Mouse (Mus musculus): ENCODE data around the gene Odf3l2. TPM values are rescaled to one million over a fixed set of nuclear protein-coding genes. Genes with fewer than 3 reads are reported as not detected.
A peak's percentile ranks its signal among the peaks of the same experiment; 100 is the strongest.

Odf3l2 gene
- polyA plus RNA-seq, 1 experiment from 2014 or later = 0.28 TPM

DNA sequence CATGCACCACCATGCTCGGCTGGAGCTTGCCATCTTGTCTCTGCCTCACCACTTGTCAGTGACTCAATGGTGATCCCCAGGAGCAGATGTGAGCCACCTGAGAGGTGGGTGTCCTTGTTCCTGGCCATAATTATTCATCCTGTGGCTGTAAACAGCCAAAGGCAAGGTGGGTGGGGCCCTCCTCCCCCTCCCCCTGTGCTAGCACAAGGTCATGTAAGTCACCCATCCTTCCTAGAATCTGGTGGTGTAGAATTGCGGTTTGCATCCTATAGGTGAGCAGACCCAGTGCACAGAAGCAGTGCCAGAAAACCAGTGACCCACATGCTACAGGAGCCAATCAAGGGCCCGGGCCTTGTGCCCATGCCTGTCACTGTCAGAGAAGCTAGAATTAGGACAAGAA lies 27.5 kb upstream of the Odf3l2 start:
- Histone ChIP-seq H3K27ac (ENCODE audit: low read length) (no peak overlapping the region), H3K36me3 (ENCODE audit: control insufficient read depth, insufficient read depth) (peaks cover 3% of the 10 kb centered on the region), H3K4me1 (replicated peaks; ENCODE audit: control insufficient read depth, insufficient read depth, low read length) (peaks cover 16% of the 10 kb centered on the region), H3K27me3 (replicated peaks; ENCODE audit: control insufficient read depth, insufficient read depth, low read length) (no peaks in the 10 kb centered on the region), H3K4me2 (ENCODE audit: low read length) (no peak overlapping the region), H3K9ac (replicated peaks; ENCODE audit: low read depth, low read length) (no peak overlapping the region), H3K4me3 (replicated peaks; ENCODE audit: low read length) (no peak overlapping the region), H3K9me3 (ENCODE audit: control insufficient read depth, low read length) (no peaks in the 10 kb centered on the region)
- ATAC-seq = no peak
- 93% methylated on average over 3 of the region's 3 CpGs for WGBS

DNA sequence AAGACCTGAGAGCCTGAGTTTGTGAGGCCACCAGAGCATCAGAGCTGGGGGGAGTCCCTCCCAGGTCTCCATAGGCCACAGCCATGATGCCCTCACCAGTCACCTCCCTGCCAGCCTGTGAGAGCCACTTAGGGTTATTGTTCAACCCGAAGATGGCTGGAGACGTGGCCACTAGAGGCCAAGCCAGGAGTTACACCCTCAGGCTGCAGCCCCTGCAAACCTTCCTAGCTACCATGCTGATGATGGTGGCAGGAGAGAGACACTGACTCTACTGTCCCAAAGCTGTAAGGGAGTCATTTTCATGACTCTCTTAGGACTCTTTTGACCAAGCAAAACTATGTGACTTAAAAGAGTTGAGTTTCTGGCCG lies 26.5 kb upstream of the Odf3l2 start:
- H3K4me1 ChIP-seq (replicated peaks; ENCODE audit: control insufficient read depth, insufficient read depth, low read length) = peaks cover 19% of the 10 kb centered on the region
- no peak for ATAC-seq
- no peaks in the 10 kb centered on the region for H3K9me3 ChIP-seq (ENCODE audit: control insufficient read depth, low read length)
- no peak overlapping the region for H3K4me3 ChIP-seq (replicated peaks; ENCODE audit: low read length)
- H3K27me3 ChIP-seq (replicated peaks; ENCODE audit: control insufficient read depth, insufficient read depth, low read length) = no peaks in the 10 kb centered on the region
- H3K27ac ChIP-seq (ENCODE audit: low read length) = no peak overlapping the region
- H3K9ac ChIP-seq (replicated peaks; ENCODE audit: low read depth, low read length) = no peak overlapping the region
- no peak overlapping the region for H3K4me2 ChIP-seq (ENCODE audit: low read length)
- 72% methylated on average over 3 of the region's 3 CpGs for WGBS
- peaks cover 3% of the 10 kb centered on the region for H3K36me3 ChIP-seq (ENCODE audit: control insufficient read depth, insufficient read depth)

DNA sequence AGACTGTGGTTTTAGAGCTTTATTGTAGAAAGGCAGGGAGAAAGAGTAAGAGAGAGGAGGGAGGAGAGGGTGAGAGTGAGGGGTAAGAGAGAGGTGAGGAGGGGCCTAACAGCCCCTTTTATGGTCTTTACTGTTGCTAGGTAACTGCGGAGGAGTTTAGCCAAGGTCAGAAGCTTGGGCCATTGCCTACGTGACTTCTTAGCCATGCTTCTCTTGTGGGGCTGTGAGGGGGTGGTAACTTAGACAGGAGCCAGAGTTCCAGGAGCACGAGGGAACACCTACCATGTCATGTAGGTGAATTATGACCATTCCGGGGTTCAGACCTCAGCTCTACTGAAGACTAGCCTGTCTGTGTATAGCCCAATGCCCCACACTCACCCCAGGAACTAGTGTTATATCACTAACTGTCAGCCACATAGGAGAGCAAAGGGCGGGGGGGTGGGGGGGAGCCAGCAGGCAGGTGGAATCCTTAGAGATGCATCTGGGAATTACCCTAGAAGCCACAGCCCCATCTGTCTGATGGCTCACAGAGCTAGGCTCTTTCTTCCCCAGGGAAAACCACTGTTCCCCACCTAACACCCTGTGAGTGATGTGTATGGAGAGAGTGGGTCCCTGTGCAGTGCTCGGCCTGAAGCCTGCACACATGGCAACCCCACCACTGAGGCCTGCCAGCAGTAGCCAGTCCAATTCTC lies 26.0 kb upstream of the Odf3l2 start:
- no peak for ATAC-seq
- no peaks in the 10 kb centered on the region for H3K9me3 ChIP-seq (ENCODE audit: control insufficient read depth, low read length)
- no peaks in the 10 kb centered on the region for H3K27me3 ChIP-seq (replicated peaks; ENCODE audit: control insufficient read depth, insufficient read depth, low read length)
- H3K36me3 ChIP-seq (ENCODE audit: control insufficient read depth, insufficient read depth) = peaks cover 3% of the 10 kb centered on the region
- WGBS = 81% methylated on average over 6 of the region's 6 CpGs
- H3K9ac ChIP-seq (replicated peaks; ENCODE audit: low read depth, low read length) = no peak overlapping the region
- H3K4me1 ChIP-seq (replicated peaks; ENCODE audit: control insufficient read depth, insufficient read depth, low read length) = peaks cover 19% of the 10 kb centered on the region
- H3K4me3 ChIP-seq (replicated peaks; ENCODE audit: low read length) = no peak overlapping the region
- H3K27ac ChIP-seq (ENCODE audit: low read length) = no peak overlapping the region
- no peak overlapping the region for H3K4me2 ChIP-seq (ENCODE audit: low read length)

DNA sequence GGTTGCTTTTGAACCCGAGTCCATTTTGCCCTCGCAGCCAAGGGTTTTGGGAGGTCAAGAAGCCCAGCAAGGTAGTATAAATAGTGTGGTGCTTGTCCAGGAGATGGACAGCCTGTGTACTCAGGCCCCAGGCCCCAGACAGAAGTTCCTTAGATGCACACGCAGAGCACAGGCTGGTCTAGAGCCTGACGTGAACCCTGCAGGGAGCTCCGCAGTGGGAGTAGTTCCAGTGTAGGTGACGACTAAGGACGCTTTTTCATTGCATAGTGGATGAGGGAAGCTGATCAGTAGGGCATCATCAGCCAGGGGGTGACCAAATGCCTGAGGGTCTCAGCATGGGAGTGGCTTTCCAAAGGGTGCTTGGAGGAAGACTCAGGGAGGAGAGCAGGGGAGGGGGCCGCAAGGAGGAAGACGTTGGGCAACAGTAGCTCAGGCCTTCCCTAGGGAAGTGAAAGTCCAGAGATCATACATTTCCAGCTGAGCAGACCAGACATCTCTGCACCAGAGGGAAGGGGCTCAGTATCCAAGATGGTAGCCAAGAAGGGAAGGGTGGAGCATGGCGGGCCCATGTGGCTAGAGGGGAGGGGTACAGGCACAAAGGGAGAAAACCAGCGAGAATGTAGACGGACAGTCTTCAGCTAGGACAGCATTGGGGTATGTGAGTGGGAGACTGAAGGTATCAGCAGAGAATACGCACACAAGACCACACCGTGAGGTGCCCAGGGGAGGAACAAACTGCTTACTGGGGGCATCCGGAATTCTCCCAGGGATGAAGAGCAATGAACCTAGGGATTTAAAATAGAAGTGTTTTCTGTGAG lies 24.7 kb upstream of the Odf3l2 start:
- peak overlapping the region; percentile 89 for H3K9ac ChIP-seq (replicated peaks; ENCODE audit: low read depth, low read length)
- peak overlapping the region; percentile 96; the same call in 1 of the 2 replicates for H3K27ac ChIP-seq (ENCODE audit: low read length)
- 36% methylated on average over 15 of the region's 15 CpGs for WGBS
- peak; percentile 14 for ATAC-seq
- H3K9me3 ChIP-seq (ENCODE audit: control insufficient read depth, low read length) = no peaks in the 10 kb centered on the region
- no peaks in the 10 kb centered on the region for H3K27me3 ChIP-seq (replicated peaks; ENCODE audit: control insufficient read depth, insufficient read depth, low read length)
- peak overlapping the region; percentile 85 for H3K4me2 ChIP-seq (ENCODE audit: low read length)
- H3K4me1 ChIP-seq (replicated peaks; ENCODE audit: control insufficient read depth, insufficient read depth, low read length) = peaks cover 19% of the 10 kb centered on the region
- H3K36me3 ChIP-seq (ENCODE audit: control insufficient read depth, insufficient read depth) = no peaks in the 10 kb centered on the region
- peak overlapping the region; percentile 85 for H3K4me3 ChIP-seq (replicated peaks; ENCODE audit: low read length)

DNA sequence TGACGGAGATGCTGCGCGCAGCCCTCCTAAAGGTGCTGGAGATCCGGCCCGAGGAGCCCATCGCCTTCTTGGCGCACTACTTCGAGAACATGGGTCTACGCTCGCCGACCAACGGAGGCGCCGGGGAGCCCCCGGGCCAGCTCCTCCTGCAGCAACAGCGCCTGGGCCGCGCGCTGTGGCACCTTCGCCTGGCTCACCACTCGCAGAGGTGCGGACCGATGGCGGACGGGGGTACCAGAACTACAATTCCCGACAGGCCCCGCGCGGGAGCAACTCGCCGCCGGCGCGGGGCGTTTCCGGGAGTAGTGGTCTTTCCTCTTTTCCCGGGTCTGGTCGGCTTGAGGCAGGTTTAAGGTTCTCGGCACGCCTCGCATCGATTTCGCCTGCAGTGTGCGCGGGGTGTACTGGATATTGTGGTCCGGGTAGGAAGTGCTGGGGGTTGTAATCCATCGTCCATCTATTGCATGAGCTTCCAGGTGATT lies 24.1 kb upstream of the Odf3l2 start:
- peak overlapping the region; percentile 89 for H3K9ac ChIP-seq (replicated peaks; ENCODE audit: low read depth, low read length)
- ATAC-seq = peak; percentile 70
- H3K9me3 ChIP-seq (ENCODE audit: control insufficient read depth, low read length) = no peaks in the 10 kb centered on the region
- no peaks in the 10 kb centered on the region for H3K27me3 ChIP-seq (replicated peaks; ENCODE audit: control insufficient read depth, insufficient read depth, low read length)
- under 1% methylated on average over 47 of the region's 47 CpGs for WGBS
- H3K4me1 ChIP-seq (replicated peaks; ENCODE audit: control insufficient read depth, insufficient read depth, low read length) = peaks cover 19% of the 10 kb centered on the region
- no peaks in the 10 kb centered on the region for H3K36me3 ChIP-seq (ENCODE audit: control insufficient read depth, insufficient read depth)
- peak overlapping the region; percentile 85 for H3K4me3 ChIP-seq (replicated peaks; ENCODE audit: low read length)
- H3K27ac ChIP-seq (ENCODE audit: low read length) = peak overlapping the region; percentile 96
- peak overlapping the region; percentile 85 for H3K4me2 ChIP-seq (ENCODE audit: low read length)

DNA sequence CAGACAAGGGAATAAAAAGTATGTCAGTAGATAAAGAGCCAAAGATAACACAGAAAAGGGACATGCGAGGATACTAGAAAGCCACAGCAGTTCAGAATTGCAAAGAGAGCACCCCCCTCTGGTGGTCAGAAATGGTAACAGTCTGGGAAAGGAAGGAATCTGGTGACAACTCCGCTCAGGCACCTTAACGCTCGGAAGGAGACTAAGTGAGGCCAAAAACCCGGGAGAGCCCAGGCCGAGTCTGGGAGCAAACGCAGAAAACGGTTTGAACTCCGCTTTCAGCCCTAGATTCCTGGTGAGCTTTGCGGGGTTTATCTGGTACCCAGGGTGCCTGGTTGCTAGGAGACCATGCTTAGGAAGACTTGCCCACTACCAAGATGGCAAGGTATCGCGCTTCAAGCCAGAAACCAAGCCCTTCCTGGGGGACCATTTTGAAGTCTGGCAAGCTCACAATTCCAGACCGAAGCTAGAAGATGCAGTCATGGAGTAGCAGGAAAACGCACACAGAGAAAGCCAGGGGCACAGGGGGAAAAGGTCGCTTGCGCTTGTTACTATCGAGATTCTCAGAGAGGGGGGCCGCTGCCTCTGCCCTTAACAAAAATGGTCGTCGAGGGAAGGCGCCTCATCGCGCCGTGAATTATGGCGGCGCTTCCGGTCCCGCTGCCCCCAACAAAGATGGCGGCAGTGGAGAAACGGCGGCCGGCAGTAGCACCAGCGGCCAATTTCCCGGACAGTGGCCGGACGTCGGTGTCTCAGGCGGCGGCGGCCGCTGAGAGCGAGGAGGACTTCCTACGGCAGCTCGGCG lies 23.4 kb upstream of the Odf3l2 start, which contains the start of gene Tpgs1:
Gene Tpgs1 (plus strand): TSS at position 599 of the 805 bp plus-strand sequence.
- no peaks in the 10 kb centered on the region for H3K9me3 ChIP-seq (ENCODE audit: control insufficient read depth, low read length)
- H3K9ac ChIP-seq (replicated peaks; ENCODE audit: low read depth, low read length) = peak within 1 kb of the TSS; percentile 89
- ATAC-seq = peak; percentile 87
- peaks cover 19% of the 10 kb centered on the region for H3K4me1 ChIP-seq (replicated peaks; ENCODE audit: control insufficient read depth, insufficient read depth, low read length)
- peak within 1 kb of the TSS; percentile 96 for H3K27ac ChIP-seq (ENCODE audit: low read length)
- peak within 1 kb of the TSS; percentile 85 for H3K4me3 ChIP-seq (replicated peaks; ENCODE audit: low read length)
- peak within 1 kb of the TSS; percentile 85 for H3K4me2 ChIP-seq (ENCODE audit: low read length)
- no peaks in the 10 kb centered on the region for H3K36me3 ChIP-seq (ENCODE audit: control insufficient read depth, insufficient read depth)
- WGBS = under 1% methylated on average over 45 of the region's 45 CpGs
- no peaks in the 10 kb centered on the region for H3K27me3 ChIP-seq (replicated peaks; ENCODE audit: control insufficient read depth, insufficient read depth, low read length)

DNA sequence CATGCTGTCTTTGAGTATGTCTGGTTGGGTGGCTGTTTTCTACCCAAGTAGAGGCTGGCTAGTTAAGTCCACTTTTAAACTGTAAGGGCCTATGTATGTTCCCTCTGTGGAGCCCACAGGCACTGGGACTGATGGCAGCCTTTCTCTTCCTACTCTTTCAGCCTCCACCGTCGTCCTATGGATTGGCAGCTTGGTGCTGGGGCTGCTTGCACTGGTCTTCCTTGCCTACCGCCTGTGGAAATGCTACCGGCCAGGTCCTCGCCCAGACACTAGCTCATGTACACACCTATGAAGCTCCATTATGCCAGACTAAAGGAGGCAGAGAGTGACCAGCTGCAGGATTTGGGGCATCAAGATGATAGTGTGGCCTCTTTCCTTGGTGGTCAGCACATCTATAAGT lies 22.5 kb upstream of the Odf3l2 start:
- peak overlapping the region; percentile 85 for H3K4me2 ChIP-seq (ENCODE audit: low read length)
- peak overlapping the region; percentile 85 for H3K4me3 ChIP-seq (replicated peaks; ENCODE audit: low read length)
- no peaks in the 10 kb centered on the region for H3K27me3 ChIP-seq (replicated peaks; ENCODE audit: control insufficient read depth, insufficient read depth, low read length)
- peak overlapping the region; percentile 89 for H3K9ac ChIP-seq (replicated peaks; ENCODE audit: low read depth, low read length)
- H3K27ac ChIP-seq (ENCODE audit: low read length) = peak overlapping the region; percentile 96
- H3K36me3 ChIP-seq (ENCODE audit: control insufficient read depth, insufficient read depth) = no peaks in the 10 kb centered on the region
- no peaks in the 10 kb centered on the region for H3K9me3 ChIP-seq (ENCODE audit: control insufficient read depth, low read length)
- whole genome bisulfite sequencing = 78% methylated on average over 5 of the region's 5 CpGs
- ATAC-seq = no peak
- peaks cover 19% of the 10 kb centered on the region for H3K4me1 ChIP-seq (replicated peaks; ENCODE audit: control insufficient read depth, insufficient read depth, low read length)

DNA sequence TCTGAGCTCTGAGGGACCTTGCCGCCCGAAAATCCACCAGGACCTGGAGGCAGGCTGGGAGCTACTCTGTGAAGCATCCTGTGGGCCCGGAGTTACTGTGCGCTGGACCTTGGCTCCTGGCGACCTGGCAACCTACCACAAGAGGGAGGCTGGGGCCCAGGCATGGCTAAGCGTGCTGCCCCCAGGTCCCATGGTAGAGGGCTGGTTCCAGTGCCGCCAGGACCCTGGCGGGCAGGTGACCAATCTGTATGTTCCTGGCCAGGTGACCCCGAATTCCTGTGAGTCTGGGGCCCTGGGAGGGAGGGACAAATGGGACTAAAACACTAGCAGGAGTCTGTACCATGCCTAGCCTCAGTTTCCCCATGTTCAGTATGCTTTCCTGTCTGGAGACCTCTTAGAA lies 21.0 kb upstream of the Odf3l2 start:
- H3K36me3 ChIP-seq (ENCODE audit: control insufficient read depth, insufficient read depth) = no peaks in the 10 kb centered on the region
- no peak overlapping the region for H3K4me3 ChIP-seq (replicated peaks; ENCODE audit: low read length)
- H3K9ac ChIP-seq (replicated peaks; ENCODE audit: low read depth, low read length) = no peak overlapping the region
- H3K4me1 ChIP-seq (replicated peaks; ENCODE audit: control insufficient read depth, insufficient read depth, low read length) = peaks cover 19% of the 10 kb centered on the region
- no peak overlapping the region for H3K27ac ChIP-seq (ENCODE audit: low read length)
- ATAC-seq = no peak
- no peaks in the 10 kb centered on the region for H3K27me3 ChIP-seq (replicated peaks; ENCODE audit: control insufficient read depth, insufficient read depth, low read length)
- no peaks in the 10 kb centered on the region for H3K9me3 ChIP-seq (ENCODE audit: control insufficient read depth, low read length)
- 72% methylated on average over 9 of the region's 9 CpGs for WGBS
- no peak overlapping the region for H3K4me2 ChIP-seq (ENCODE audit: low read length)

DNA sequence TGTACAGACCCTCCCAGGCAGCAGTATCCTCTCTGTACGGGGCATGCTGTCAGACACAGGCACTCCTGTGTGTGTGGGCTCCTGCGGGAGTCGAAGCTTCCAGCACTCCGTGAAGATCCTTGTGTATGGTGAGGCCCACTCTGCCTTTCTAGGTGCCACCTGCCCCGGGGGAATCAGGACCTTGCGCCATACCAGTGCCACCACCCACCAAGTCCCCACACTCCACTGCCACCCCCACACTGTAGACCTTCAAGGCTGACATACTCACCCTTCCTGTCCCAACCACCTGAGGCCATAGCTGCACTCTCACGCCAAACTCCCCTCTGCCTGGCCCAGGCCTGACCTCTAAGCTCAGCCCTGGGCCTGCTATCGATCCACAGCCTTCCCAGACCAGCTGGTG lies 19.5 kb upstream of the Odf3l2 start:
- ATAC-seq = no peak
- Histone ChIP-seq H3K27me3 (replicated peaks; ENCODE audit: control insufficient read depth, insufficient read depth, low read length) (no peaks in the 10 kb centered on the region), H3K4me1 (replicated peaks; ENCODE audit: control insufficient read depth, insufficient read depth, low read length) (peaks cover 8% of the 10 kb centered on the region), H3K4me3 (replicated peaks; ENCODE audit: low read length) (no peak overlapping the region), H3K9ac (replicated peaks; ENCODE audit: low read depth, low read length) (no peak overlapping the region), H3K36me3 (ENCODE audit: control insufficient read depth, insufficient read depth) (no peaks in the 10 kb centered on the region), H3K27ac (ENCODE audit: low read length) (no peak overlapping the region), H3K4me2 (ENCODE audit: low read length) (no peak overlapping the region), H3K9me3 (ENCODE audit: control insufficient read depth, low read length) (no peaks in the 10 kb centered on the region)
- WGBS = 85% methylated on average over 8 of the region's 8 CpGs
